Mouse (Mus musculus): ENCODE measurements around the gene Pafah2.

The Pafah2 gene

GRCm38 (mm10) chr4:134395977-134396825, at the start of gene Pafah2:
Gene Pafah2 (plus strand): TSS chr4:134396320.
- peak; percentile 98 for DNase-seq

GRCm38 (mm10) chr4:134348078-134348477, 48.0 kb upstream of the Pafah2 start:
- peak; percentile 83 for DNase-seq

- DNase-seq, result no peak
Measured at GRCm38 (mm10) chr4:134348545-134348944, 47.6 kb upstream of the Pafah2 start.

- DNase-seq, result no peak
Measured at GRCm38 (mm10) chr4:134349829-134350228, 46.3 kb upstream of the Pafah2 start.

- DNase-seq, result no peak
Measured at GRCm38 (mm10) chr4:134350641-134351040, 45.5 kb upstream of the Pafah2 start.

- peak; percentile 40 for DNase-seq
Measured at GRCm38 (mm10) chr4:134351329-134352260, 44.5 kb upstream of the Pafah2 start.

- DNase-seq, result no peak
Measured at GRCm38 (mm10) chr4:134352261-134352707, 43.8 kb upstream of the Pafah2 start.

DNA sequence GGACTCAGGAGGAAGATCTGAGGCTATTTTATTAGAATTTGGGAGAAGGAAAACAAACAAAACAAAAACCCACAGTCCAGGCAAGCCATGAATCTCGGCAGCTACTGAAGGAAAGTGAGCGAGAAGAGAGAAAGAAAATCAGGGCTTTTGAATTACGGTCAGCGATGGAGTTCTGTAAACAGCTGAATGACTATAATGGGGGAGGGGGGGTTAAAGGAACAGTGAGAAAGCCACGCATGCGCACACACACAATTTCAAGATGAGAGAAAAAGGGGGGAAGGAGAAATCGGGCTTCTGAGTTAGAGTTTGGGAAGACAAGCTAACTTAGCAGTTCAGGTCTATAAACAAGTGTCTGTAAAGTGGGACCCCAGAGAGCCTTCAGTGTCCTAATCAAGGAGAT, 43.2 kb upstream of the Pafah2 start:
- DNase-seq, result no peak

DNA sequence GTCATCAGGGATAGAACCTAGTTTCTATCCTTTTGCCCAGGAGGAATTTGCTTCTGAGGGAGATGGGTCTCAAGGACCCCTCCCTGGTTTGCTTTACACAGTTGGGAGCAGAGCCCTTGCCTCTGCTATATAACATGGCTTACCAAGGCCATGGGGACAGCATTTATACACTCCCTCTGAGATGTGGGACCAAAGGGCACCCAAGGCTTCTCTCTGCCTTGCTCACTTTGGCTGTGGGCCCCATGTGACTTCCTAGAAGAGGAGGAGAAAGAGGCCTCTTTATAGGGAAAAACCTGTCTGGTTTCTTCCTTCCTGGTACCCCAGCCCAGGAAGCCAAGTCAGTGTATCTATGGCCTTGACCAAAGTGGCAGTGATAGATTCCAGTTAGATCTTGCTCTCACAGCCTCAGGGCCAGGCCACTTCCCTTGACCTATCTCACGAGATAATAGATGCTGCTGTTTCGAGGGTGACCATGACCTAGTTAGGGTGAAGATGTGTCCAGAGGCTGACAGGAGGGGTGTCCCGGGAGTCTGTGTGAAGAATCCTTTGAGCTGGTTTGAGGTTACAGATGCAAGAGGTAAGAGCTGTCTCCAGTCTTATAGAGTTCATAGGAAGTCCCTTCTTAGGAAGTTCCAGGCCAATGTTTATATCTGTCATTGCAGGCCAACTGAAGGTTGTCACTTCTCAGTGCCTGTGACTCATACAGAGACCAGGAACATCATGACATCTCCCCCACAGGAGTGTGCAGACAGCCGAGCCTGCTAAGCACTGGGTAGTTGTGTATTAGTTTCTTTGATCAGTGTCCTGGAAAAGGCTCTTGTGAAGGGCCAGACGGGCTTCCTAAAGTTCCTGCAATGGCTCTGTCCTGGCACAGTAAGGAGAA, 42.4 kb upstream of the Pafah2 start:
- no peak for DNase-seq

- DNase-seq, result peak; percentile 92
Measured at GRCm38 (mm10) chr4:134355841-134356452, 40.2 kb upstream of the Pafah2 start.

GRCm38 (mm10) chr4:134356591-134357460, 39.3 kb upstream of the Pafah2 start:
- DNase-seq, result peak; percentile 79

DNA sequence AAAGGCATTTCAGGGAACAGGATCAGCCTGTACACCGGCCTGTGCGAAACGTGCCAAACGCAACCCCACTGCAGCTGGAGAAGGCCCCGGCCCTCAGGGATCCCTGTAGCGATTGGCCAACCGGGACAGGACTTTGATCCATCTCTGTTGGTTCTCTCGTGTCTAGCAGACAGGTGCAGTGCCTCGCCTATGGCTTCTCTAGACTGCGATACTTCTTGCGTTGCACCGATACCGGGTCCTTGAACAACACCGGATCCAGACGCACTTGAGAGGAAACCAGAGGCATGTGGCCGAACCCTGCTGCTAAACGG, 38.7 kb upstream of the Pafah2 start:
- DNase-seq, result no peak

GRCm38 (mm10) chr4:134359649-134360048, 36.5 kb upstream of the Pafah2 start:
- no peak for DNase-seq

GRCm38 (mm10) chr4:134361215-134361614, 34.9 kb upstream of the Pafah2 start:
- no peak for DNase-seq

- DNase-seq, result no peak
Measured at GRCm38 (mm10) chr4:134362124-134362523, 34.0 kb upstream of the Pafah2 start.

DNA sequence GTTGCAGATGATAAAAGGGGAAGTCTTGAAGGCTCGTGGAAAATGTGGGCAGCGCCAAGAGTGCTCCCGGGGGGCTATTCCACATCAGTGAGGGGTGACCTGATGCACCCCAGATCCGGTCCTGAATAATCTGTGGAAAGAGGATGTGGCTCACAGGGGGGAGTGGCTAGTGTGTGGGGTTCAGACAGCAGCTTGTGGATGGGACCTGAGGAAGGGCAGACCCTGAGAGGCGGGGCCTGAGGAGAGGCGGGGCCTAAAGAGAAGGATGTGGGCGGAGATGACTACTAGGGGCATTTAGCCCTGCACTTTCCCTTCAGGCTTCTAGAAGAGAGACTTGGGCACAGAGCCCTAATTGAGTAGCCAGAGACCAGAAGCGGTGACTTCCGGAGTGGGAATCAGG, 33.5 kb upstream of the Pafah2 start:
- peak; percentile 42 for DNase-seq

- no peak for DNase-seq
Measured at GRCm38 (mm10) chr4:134365280-134365679, 30.8 kb upstream of the Pafah2 start.

- DNase-seq, result no peak
Measured at GRCm38 (mm10) chr4:134370649-134371221, 25.4 kb upstream of the Pafah2 start.

DNA sequence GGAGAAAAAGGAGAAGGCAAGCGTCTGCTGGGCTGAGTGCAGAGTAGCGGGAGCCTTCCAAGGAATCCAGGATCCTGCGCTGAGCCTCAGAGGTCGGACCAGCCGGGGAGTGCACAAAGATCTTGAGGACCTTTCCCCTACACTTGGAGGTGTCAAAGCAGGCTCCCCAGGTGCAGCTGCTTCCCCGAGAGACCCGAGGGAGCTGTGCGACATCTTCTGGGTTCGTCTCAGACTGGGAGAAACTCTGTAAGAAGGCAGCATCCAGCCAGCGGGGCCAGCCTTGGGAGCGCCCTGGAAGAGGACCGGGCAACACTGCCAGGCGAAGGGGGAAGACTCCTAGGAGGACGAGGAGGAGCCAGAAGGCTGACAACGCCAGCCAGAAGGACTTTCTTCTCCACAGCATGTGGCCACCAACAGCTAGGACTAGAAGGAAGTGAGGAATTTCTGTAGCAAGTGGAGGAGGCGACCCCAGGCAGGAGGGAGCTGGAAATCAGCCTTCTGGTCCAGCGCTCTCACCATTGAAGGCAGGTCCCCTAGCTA, 24.7 kb upstream of the Pafah2 start:
- no peak for DNase-seq

DNA sequence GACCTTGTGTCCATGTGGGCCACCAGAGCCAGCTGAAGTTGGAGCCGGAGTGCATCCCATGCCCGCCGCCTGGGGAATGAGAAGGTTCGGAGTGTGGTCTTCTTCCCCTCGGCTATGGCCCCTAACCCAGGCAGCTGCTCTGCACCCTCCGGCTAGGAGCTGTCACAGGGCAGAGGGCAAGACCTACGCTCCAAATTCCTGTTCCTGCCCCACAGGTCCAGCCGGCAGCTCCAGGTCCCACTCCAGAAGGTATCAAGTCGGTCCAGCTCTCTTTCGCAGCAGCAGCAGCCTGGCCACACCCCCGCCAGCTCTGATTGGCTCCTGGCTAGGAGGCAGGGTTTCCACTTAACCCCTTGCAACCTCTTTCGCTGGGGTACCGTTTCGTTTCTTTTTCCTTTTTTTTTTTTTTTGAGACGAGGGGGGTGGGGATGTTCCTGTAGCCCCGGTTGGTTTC, 23.8 kb upstream of the Pafah2 start:
- DNase-seq, result peak; percentile 79
